16 mouse cellular contexts compared by ENCODE assay signal in genomic region chr9:59743903-59744302, GRCm38 (mm10).
"Had no signal": no experiment of that assay in that cellular context is flagged by ENCODE, and none has a peak within 500 bp of the region (broad histone marks: within the 10 kb centered on the region; RNA-seq: fewer than 3 reads in every experiment).

No protein-coding gene starts in this region.

- H3K9ac ChIP-seq: intestine, embryonic 15.5 days; kidney, embryonic 15.5 days; lung, embryonic 15.5 days had no signal

- H3K27ac ChIP-seq: intestine, embryonic 15.5 days; kidney, embryonic 15.5 days; lung, embryonic 15.5 days had no signal

- H3K4me2 ChIP-seq: intestine, embryonic 15.5 days; kidney, embryonic 15.5 days; lung, embryonic 15.5 days; midbrain, embryonic 11.5 days had no signal

- DNase-seq: kidney, adult 11 months; kidney, adult 8-10 months; kidney, postnatal 10 days; kidney, postnatal 4 days; lung, adult 18-20 months; lung, postnatal 10 days; lung, postnatal 36 days; midbrain, embryonic 14.5 days; thymus, adult 2 months; thymus, postnatal 14 days; thymus, postnatal 4 days had no signal

- H3K9me3 ChIP-seq: intestine, embryonic 15.5 days; kidney, embryonic 15.5 days; lung, embryonic 15.5 days; megakaryocyte, embryonic 14.5 days had no signal

- ATAC-seq: intestine, embryonic 15.5 days had no signal

- H3K4me3 ChIP-seq: intestine, embryonic 15.5 days; kidney, embryonic 15.5 days; lung, embryonic 15.5 days had no signal

- H3K27me3 ChIP-seq: intestine, embryonic 15.5 days; kidney, embryonic 15.5 days; lung, embryonic 15.5 days; megakaryocyte, embryonic 14.5 days had no signal

- H3K36me3 ChIP-seq: intestine, embryonic 15.5 days; lung, embryonic 15.5 days had no signal

- H3K4me1 ChIP-seq: intestine, embryonic 15.5 days had no signal
